Mouse (Mus musculus): ENCODE results near the gene Tle1.

DNA sequence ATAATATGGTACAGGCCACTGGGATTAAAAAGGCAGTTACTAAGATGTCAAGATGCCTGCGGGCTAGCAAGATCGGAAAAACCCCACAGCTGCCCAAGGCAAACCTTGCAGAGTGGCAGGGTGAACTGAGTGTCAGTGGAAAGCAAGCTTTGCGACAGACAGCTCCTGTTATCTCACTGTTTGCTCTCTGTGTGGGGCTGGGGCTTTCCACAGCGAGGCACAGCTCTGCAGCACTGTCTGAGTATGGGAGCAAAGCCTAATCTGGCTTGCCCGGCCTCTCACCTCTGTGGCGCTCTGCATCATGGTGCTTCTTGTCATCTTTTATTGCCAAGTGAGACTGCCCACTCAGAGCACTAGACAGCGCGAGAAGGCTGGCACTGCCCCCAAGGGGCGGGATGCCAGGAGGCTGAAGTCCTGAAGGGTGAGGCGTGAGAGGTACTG lies 42.8 kb downstream of the Tle1 start:
- TF ChIP-seq POLR2A (IDR thresholded peaks at IDR 0.05; ENCODE audit: low read depth, low read length) (no peak), CTCF (IDR thresholded peaks at IDR 0.05; ENCODE audit: borderline replicate concordance, insufficient read depth, low read length) (no peak)

Data from embryonic fibroblast, embryonic 13.5 days (primary cell).